8 mouse cellular contexts compared by ENCODE assay signal in the genomic region with DNA sequence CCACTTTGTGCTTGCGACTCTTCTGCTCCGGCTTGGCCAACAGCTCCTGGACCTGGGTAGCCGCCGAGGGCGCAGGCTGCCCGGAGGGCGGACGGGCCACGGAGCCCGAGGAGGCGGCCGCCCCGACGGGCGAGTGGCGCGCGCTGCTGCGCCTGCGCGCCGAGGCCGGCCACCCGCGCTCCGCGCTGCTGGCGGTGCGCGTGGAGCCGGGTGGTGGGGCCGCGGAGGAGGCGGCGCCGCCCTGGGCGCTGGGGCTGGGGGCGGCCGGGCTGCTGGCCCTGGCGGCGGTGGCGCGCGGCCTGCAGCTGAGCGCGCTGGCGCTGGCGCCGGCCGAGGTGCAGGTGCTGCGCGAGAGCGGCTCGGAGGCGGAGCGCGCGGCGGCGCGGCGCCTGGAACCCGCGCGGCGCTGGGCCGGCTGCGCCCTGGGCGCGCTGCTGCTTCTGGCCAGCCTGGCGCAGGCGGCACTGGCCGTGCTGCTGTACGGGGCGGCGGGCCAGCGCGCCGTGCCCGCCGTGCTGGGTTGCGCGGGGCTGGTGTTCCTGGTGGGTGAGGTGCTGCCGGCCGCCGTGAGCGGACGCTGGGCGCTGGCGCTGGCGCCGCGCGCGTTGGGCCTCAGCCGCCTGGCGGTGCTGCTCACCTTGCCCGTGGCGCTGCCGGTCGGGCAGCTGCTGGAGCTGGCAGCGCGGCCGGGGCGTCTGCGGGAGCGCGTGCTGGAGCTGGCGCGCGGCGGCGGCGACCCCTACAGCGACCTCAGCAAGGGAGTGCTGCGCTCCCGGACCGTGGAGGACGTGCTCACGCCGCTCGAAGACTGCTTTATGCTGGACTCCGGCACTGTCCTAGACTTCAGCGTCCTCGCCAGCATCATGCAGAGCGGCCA. TPM values are rescaled to one million over a fixed set of nuclear protein-coding genes. Genes with fewer than 3 reads are reported as not detected.
DNase-seq lines count a peak whose midpoint lies in the region; ATAC-seq and TF ChIP-seq lines count a peak whose summit lies in the region.

No protein-coding gene starts in this region.

- TF ChIP-seq EP300 in CH12.LX (IDR thresholded peaks at IDR 0.05; ENCODE audit: low read length) = no peak

- peak; percentile 40 for ATAC-seq in heart, embryonic 16.5 days (replicated peaks; ENCODE audit: extremely low read depth, insufficient read depth, low FRiP score)
- ATAC-seq in megakaryocyte, adult 5-6 weeks (ENCODE audit: poor library complexity, severe bottlenecking) = peak; percentile 6; the same call in 1 of the 2 replicates
- ATAC-seq in megakaryocyte-erythroid progenitor cell, adult 5-6 weeks (replicated peaks; ENCODE audit: low FRiP score, low TSS enrichment, poor library complexity, severe bottlenecking) = no peak

- no peak for TF ChIP-seq POLR2A in CH12.LX (IDR thresholded peaks at IDR 0.05; ENCODE audit: low read depth, low read length)
- TF ChIP-seq POLR2A in small intestine, adult 2 months (IDR thresholded peaks at IDR 0.05; ENCODE audit: low read depth, low read length) = no peak

- H3K79me2 ChIP-seq in CH12.LX (replicated peaks; ENCODE audit: control insufficient read depth, extremely low read depth, insufficient read depth, poor library complexity, severe bottlenecking) = no peaks in the 10 kb centered on the region

- in situ Hi-C loops in CH12.LX (cut with MboI; ENCODE audit: low pct_ligation_motif_present, low pct_unique_long_range_greater_than_20kb, low sequenced_read_pairs) = no loop called here

- no peak for TF ChIP-seq RAD21 in CH12.LX (IDR thresholded peaks at IDR 0.05; ENCODE audit: low read depth, low read length)

- H3K36me3 ChIP-seq in CH12.LX (replicated peaks in 1 of 2; ENCODE audit: control insufficient read depth in 1 of 2, insufficient read depth in 1 of 2, low read length in 1 of 2) = peaks cover 4 to 30% of the 10 kb centered on the region in 2 experiments
- H3K36me3 ChIP-seq in embryonic facial prominence, embryonic 10.5 days (replicated peaks) = peaks cover 37% of the 10 kb centered on the region
- H3K36me3 ChIP-seq in heart, embryonic 16.5 days (ENCODE audit: control insufficient read depth, insufficient read depth) = no peaks in the 10 kb centered on the region
- H3K36me3 ChIP-seq in small intestine, adult 2 months (ENCODE audit: control insufficient read depth, insufficient read depth, low read length) = peaks cover 10% of the 10 kb centered on the region

- dilution Hi-C loops in CH12.LX (cut with MboI; ENCODE audit: extremely low pct_ligation_motif_present, extremely low pct_unique_long_range_greater_than_20kb, low sequenced_read_pairs) = no loop called here

- 8% methylated on average over 126 of the region's 126 CpGs for WGBS in embryonic facial prominence, embryonic 10.5 days
- under 1% methylated on average over 117 of the region's 126 CpGs for WGBS in heart, embryonic 16.5 days
- WGBS in small intestine, adult 2 months = 7% methylated on average over 126 of the region's 126 CpGs

- no peaks in the 10 kb centered on the region for H3K27me3 ChIP-seq in CH12.LX (replicated peaks)
- no peaks in the 10 kb centered on the region for H3K27me3 ChIP-seq in embryonic facial prominence, embryonic 10.5 days (replicated peaks; ENCODE audit: low read depth, poor library complexity, severe bottlenecking)
- H3K27me3 ChIP-seq in heart, embryonic 16.5 days (ENCODE audit: control insufficient read depth, insufficient read depth, low read length) = no peaks in the 10 kb centered on the region
- H3K27me3 ChIP-seq in small intestine, adult 2 months (ENCODE audit: control insufficient read depth, insufficient read depth, low read length) = no peaks in the 10 kb centered on the region

- peak in 1 of 2 experiments; percentile 18; a peak in 1 of 4 replicates for TF ChIP-seq CTCF in CH12.LX (conservative IDR thresholded peaks at IDR 0.05 in 1 of 2, IDR thresholded peaks at IDR 0.05 in 1 of 2; ENCODE audit: low read depth in 2 of 2, low read length in 2 of 2)
- no peak for TF ChIP-seq CTCF in small intestine, adult 2 months (IDR thresholded peaks at IDR 0.05; ENCODE audit: extremely low read depth, insufficient read length, insufficient replicate concordance, low read depth, low read length)

- peak overlapping the region; percentile 85 for H3K9ac ChIP-seq in CH12.LX (ENCODE audit: insufficient read depth, low read depth)
- peak overlapping the region; percentile 96 for H3K9ac ChIP-seq in heart, embryonic 16.5 days (ENCODE audit: low read length)

- H3K27ac ChIP-seq in CH12.LX (ENCODE audit: insufficient read depth, low read depth) = peak overlapping the region; percentile 19; the same call in 1 of the 2 replicates
- H3K27ac ChIP-seq in embryonic facial prominence, embryonic 10.5 days (replicated peaks) = peak overlapping the region; percentile 95
- H3K27ac ChIP-seq in heart, embryonic 16.5 days (ENCODE audit: low read length) = peak overlapping the region; percentile 97
- H3K27ac ChIP-seq in small intestine, adult 2 months (ENCODE audit: insufficient read depth, low read depth, low read length) = peak overlapping the region; percentile 71

- peaks cover 12 to 36% of the 10 kb centered on the region in 2 experiments for H3K4me1 ChIP-seq in CH12.LX (ENCODE audit: control insufficient read depth in 1 of 2, insufficient read depth in 2 of 2)
- H3K4me1 ChIP-seq in embryonic facial prominence, embryonic 10.5 days = peaks cover 25% of the 10 kb centered on the region
- H3K4me1 ChIP-seq in heart, embryonic 16.5 days (ENCODE audit: control insufficient read depth, insufficient read depth, low read length) = peaks cover 31% of the 10 kb centered on the region
- peaks cover 6% of the 10 kb centered on the region for H3K4me1 ChIP-seq in small intestine, adult 2 months (ENCODE audit: control insufficient read depth, insufficient read depth, insufficient read length, low read length)

- peak overlapping the region; percentile 89 for H3K4me2 ChIP-seq in CH12.LX (ENCODE audit: insufficient read depth, low read depth, poor library complexity, severe bottlenecking)
- H3K4me2 ChIP-seq in heart, embryonic 16.5 days (ENCODE audit: low read depth, low read length) = peak overlapping the region; percentile 97

- H3K4me3 ChIP-seq in CH12.LX (replicated peaks in 1 of 3; ENCODE audit: low read depth in 2 of 3, low read length in 2 of 3, poor library complexity in 1 of 3) = peak overlapping the region; percentile 80 to 99 (median 94)
- H3K4me3 ChIP-seq in embryonic facial prominence, embryonic 10.5 days = peak overlapping the region; percentile 96
- H3K4me3 ChIP-seq in heart, embryonic 16.5 days (ENCODE audit: low read length) = peak overlapping the region; percentile 85
- H3K4me3 ChIP-seq in small intestine, adult 2 months (ENCODE audit: low read depth, low read length) = peak overlapping the region; percentile 85

- no peaks in the 10 kb centered on the region for H3K9me3 ChIP-seq in CH12.LX (replicated peaks; ENCODE audit: low read length)
- no peaks in the 10 kb centered on the region for H3K9me3 ChIP-seq in embryonic facial prominence, embryonic 10.5 days
- no peaks in the 10 kb centered on the region; the same call in 1 of the 2 replicates for H3K9me3 ChIP-seq in heart, embryonic 16.5 days (replicated peaks; ENCODE audit: control insufficient read depth, low read length)

- no peak for DNase-seq in CH12.LX (ENCODE audit: extremely low read depth)
- DNase-seq in ZHBTc4 (ENCODE audit: low read depth, low spot score) = peak; percentile 72
- peak; percentile 78 for DNase-seq in embryonic facial prominence, embryonic 10.5 days (ENCODE audit: low spot score)
- DNase-seq in layer of hippocampus, postnatal 14 days (ENCODE audit: low spot score in 2 of 2) = peak; percentile 55 to 60

RNA-seq across cellular contexts. Expression of gene Cnnm3, which starts 0.7 kb away (rescaled TPM):
- 8.4 and 9.2 TPM in 2 replicates for total RNA-seq in CH12.LX (2012; rRNA removed)
- 2.8 and 3.0 TPM in 2 replicates for total RNA-seq in CH12.LX (2014; rRNA removed)
- 7.1 and 8.8 TPM in 2 replicates for polyA plus RNA-seq in CH12.LX (2012; ENCODE audit: insufficient read length, low read depth)
- polyA plus RNA-seq in embryonic facial prominence, embryonic 10.5 days (2016; fragmentation: Nextera tagmentation; extraction: Ambion mirVana) = 3.5 and 3.6 TPM in 2 replicates
- polyA plus RNA-seq in heart, embryonic 16.5 days (2015; fragmentation: Nextera tagmentation; extraction: Ambion mirVana) = 1.8 and 2.4 TPM in 2 replicates
- total RNA-seq in layer of hippocampus, postnatal 14 days (2021) = 10 to 100 TPM; 36.1 to 39.5 TPM
- 14.4 and 15.1 TPM in 2 replicates for total RNA-seq in megakaryocyte, adult 5-6 weeks (2015)
- total RNA-seq in megakaryocyte, adult 5-6 weeks (2017) = 6.8 and 11.1 TPM in 2 replicates
- polyA plus RNA-seq in small intestine, adult 2 months (2012; rRNA removed) = 7.1 and 13.0 TPM in 2 replicates
- 12.6 and 15.9 TPM in 2 replicates for total RNA-seq in megakaryocyte-erythroid progenitor cell, adult 5-6 weeks (2014; fragmentation: Nextera tagmentation)
- total RNA-seq in megakaryocyte-erythroid progenitor cell, adult 5-6 weeks (2017) = 8.3 and 8.8 TPM in 2 replicates

RNA-seq across cellular contexts. Expression of gene Ankrd23, which starts 24.4 kb away (rescaled TPM):
- total RNA-seq in CH12.LX (2012; rRNA removed) (6.1 and 6.7 TPM in 2 replicates), CH12.LX (2014; rRNA removed) (2.8 and 4.1 TPM in 2 replicates)
- polyA plus RNA-seq in CH12.LX (2012; ENCODE audit: insufficient read length, low read depth) = 3.7 and 4.9 TPM in 2 replicates
- polyA plus RNA-seq in embryonic facial prominence, embryonic 10.5 days (2016; fragmentation: Nextera tagmentation; extraction: Ambion mirVana) = 15.5 and 16.6 TPM in 2 replicates
- 30.2 and 32.7 TPM in 2 replicates for polyA plus RNA-seq in heart, embryonic 16.5 days (2015; fragmentation: Nextera tagmentation; extraction: Ambion mirVana)
- 1 to 10 TPM; 6.1 to 7.5 TPM for total RNA-seq in layer of hippocampus, postnatal 14 days (2021)
- 2.3 and 2.4 TPM in 2 replicates for total RNA-seq in megakaryocyte, adult 5-6 weeks (2015)
- total RNA-seq in megakaryocyte, adult 5-6 weeks (2017) = 2.2 and 9.8 TPM in 2 replicates
- 5.2 and 5.8 TPM in 2 replicates for polyA plus RNA-seq in small intestine, adult 2 months (2012; rRNA removed)
- 2.5 and 10.5 TPM in 2 replicates for total RNA-seq in megakaryocyte-erythroid progenitor cell, adult 5-6 weeks (2014; fragmentation: Nextera tagmentation)
- total RNA-seq in megakaryocyte-erythroid progenitor cell, adult 5-6 weeks (2017) = 0.30 and 8.3 TPM in 2 replicates

RNA-seq across cellular contexts. Expression of gene Gm42417, which starts 26.9 kb away (rescaled TPM):
- total RNA-seq in CH12.LX (2012; rRNA removed) = 0.08 TPM in 1 of 2 replicates, not detected in the other
- total RNA-seq in CH12.LX (2014; rRNA removed) = not detected in 2 replicates
- polyA plus RNA-seq in CH12.LX (2012; ENCODE audit: insufficient read length, low read depth) = 1.7 and 3.9 TPM in 2 replicates
- 0.54 TPM in 1 of 2 replicates, not detected in the other for polyA plus RNA-seq in embryonic facial prominence, embryonic 10.5 days (2016; fragmentation: Nextera tagmentation; extraction: Ambion mirVana)
- polyA plus RNA-seq in heart, embryonic 16.5 days (2015; fragmentation: Nextera tagmentation; extraction: Ambion mirVana) = not detected in 2 replicates
- not detected for total RNA-seq in layer of hippocampus, postnatal 14 days (2021)
- not detected in 2 replicates for total RNA-seq in megakaryocyte, adult 5-6 weeks (2015)
- total RNA-seq in megakaryocyte, adult 5-6 weeks (2017) = not detected in 2 replicates
- polyA plus RNA-seq in small intestine, adult 2 months (2012; rRNA removed) = not detected in 2 replicates
- 2.4 TPM in 1 of 2 replicates, not detected in the other for total RNA-seq in megakaryocyte-erythroid progenitor cell, adult 5-6 weeks (2014; fragmentation: Nextera tagmentation)
- 0.61 TPM in 1 of 2 replicates, not detected in the other for total RNA-seq in megakaryocyte-erythroid progenitor cell, adult 5-6 weeks (2017)

RNA-seq across cellular contexts. Expression of gene Ankrd39, which starts 34.9 kb away (rescaled TPM):
- total RNA-seq in CH12.LX (2012; rRNA removed) = 11.6 and 14.8 TPM in 2 replicates
- 4.3 and 5.1 TPM in 2 replicates for total RNA-seq in CH12.LX (2014; rRNA removed)
- polyA plus RNA-seq in CH12.LX (2012; ENCODE audit: insufficient read length, low read depth) = 8.5 and 11.6 TPM in 2 replicates
- polyA plus RNA-seq in embryonic facial prominence, embryonic 10.5 days (2016; fragmentation: Nextera tagmentation; extraction: Ambion mirVana) = 18.9 and 20.3 TPM in 2 replicates
- 31.1 and 32.5 TPM in 2 replicates for polyA plus RNA-seq in heart, embryonic 16.5 days (2015; fragmentation: Nextera tagmentation; extraction: Ambion mirVana)
- total RNA-seq in layer of hippocampus, postnatal 14 days (2021) = 10 to 100 TPM; 12.2 to 14.2 TPM
- total RNA-seq in megakaryocyte, adult 5-6 weeks (2015) = 3.6 and 4.9 TPM in 2 replicates
- 2.2 and 2.9 TPM in 2 replicates for total RNA-seq in megakaryocyte, adult 5-6 weeks (2017)
- 10.3 and 13.5 TPM in 2 replicates for polyA plus RNA-seq in small intestine, adult 2 months (2012; rRNA removed)
- total RNA-seq in megakaryocyte-erythroid progenitor cell, adult 5-6 weeks (2014; fragmentation: Nextera tagmentation) = 7.7 and 9.3 TPM in 2 replicates
- 3.1 and 4.0 TPM in 2 replicates for total RNA-seq in megakaryocyte-erythroid progenitor cell, adult 5-6 weeks (2017)

RNA-seq across cellular contexts. Expression of gene Cnnm4, which starts 40.9 kb away (rescaled TPM):
- 4.6 and 5.0 TPM in 2 replicates for total RNA-seq in CH12.LX (2012; rRNA removed)
- total RNA-seq in CH12.LX (2014; rRNA removed) = 3.0 and 3.2 TPM in 2 replicates
- polyA plus RNA-seq in CH12.LX (2012; ENCODE audit: insufficient read length, low read depth) = 3.0 and 3.5 TPM in 2 replicates
- 16.2 and 16.4 TPM in 2 replicates for polyA plus RNA-seq in embryonic facial prominence, embryonic 10.5 days (2016; fragmentation: Nextera tagmentation; extraction: Ambion mirVana)
- polyA plus RNA-seq in heart, embryonic 16.5 days (2015; fragmentation: Nextera tagmentation; extraction: Ambion mirVana) = 6.6 and 6.9 TPM in 2 replicates
- 10 to 100 TPM; 16.8 to 18.2 TPM for total RNA-seq in layer of hippocampus, postnatal 14 days (2021)
- 17.8 and 22.7 TPM in 2 replicates for total RNA-seq in megakaryocyte, adult 5-6 weeks (2015)
- total RNA-seq in megakaryocyte, adult 5-6 weeks (2017) = 15.2 and 16.3 TPM in 2 replicates
- polyA plus RNA-seq in small intestine, adult 2 months (2012; rRNA removed) = 29.1 and 107 TPM in 2 replicates
- 2.7 and 3.3 TPM in 2 replicates for total RNA-seq in megakaryocyte-erythroid progenitor cell, adult 5-6 weeks (2014; fragmentation: Nextera tagmentation)
- total RNA-seq in megakaryocyte-erythroid progenitor cell, adult 5-6 weeks (2017) = 2.6 and 3.0 TPM in 2 replicates

Comparison
In these comparisons a context has a peak if more than half of its experiments do, and no peak if none do; other contexts are left out.
1. H3K27ac ChIP-seq: peak in every context shown above with its lines; median percentile 97 in heart, embryonic 16.5 days; 95 in embryonic facial prominence, embryonic 10.5 days; 71 in small intestine, adult 2 months; 19 in CH12.LX.